Mouse (Mus musculus): ENCODE measurements around the gene Yaf2. TPM values are rescaled to one million over a fixed set of nuclear protein-coding genes. Genes with fewer than 3 reads are reported as not detected.
A peak's percentile ranks its signal among the peaks of the same experiment; 100 is the strongest.

The Yaf2 gene
- polyA plus RNA-seq, 2 experiments, result 14.3 to 23.1 TPM

DNA sequence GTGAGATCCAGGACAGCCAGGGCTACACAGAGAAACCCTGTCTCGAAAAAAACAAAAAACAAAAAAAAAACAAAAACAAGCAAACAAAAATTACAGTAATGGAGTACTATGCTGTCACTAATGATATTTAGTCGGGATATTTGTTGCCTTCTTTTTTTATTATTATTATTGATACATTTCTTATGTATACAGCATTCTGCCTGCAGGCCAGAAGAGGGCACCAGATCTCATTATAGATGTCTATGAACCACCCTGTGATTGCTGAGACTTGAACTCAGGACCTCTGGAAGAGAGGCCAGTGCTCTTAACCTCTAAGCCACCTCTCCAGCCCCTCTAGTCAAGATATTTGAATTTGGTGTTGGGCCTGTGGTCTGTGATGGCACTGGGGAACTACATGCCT is 35.1 kb upstream of the Yaf2 start:
- TF ChIP-seq EP300 (IDR thresholded peaks at IDR 0.05; ENCODE audit: low read depth), result no peak
- peak; percentile 47 for TF ChIP-seq CTCF (IDR thresholded peaks at IDR 0.05; ENCODE audit: low read depth)
- no peaks in the 10 kb centered on the region for H3K27me3 ChIP-seq (ENCODE audit: control insufficient read depth, insufficient read depth, low read length)
- peaks cover 15 to 24% of the 10 kb centered on the region in 2 experiments for H3K4me1 ChIP-seq (replicated peaks; ENCODE audit: control insufficient read depth in 2 of 2, insufficient read depth in 2 of 2, low read length in 1 of 2)
- peak overlapping the region; percentile 0; the same call in 1 of the 2 replicates for H3K27ac ChIP-seq
- H3K4me2 ChIP-seq (ENCODE audit: low read depth), result no peak overlapping the region
- no peaks in the 10 kb centered on the region for H3K9me3 ChIP-seq (ENCODE audit: control insufficient read depth, low read length)
- WGBS (ENCODE audit: insufficient replicate concordance), result 66% methylated on average over 2 of the region's 2 CpGs
- no peak overlapping the region for H3K4me3 ChIP-seq (ENCODE audit: insufficient read depth in 1 of 2, low read depth in 2 of 2, low read length in 2 of 2)
- ATAC-seq (ENCODE audit: insufficient read depth), result peak; percentile 16; the same call in 1 of the 2 replicates
- DNase-seq (ENCODE audit: low read depth in 3 of 3, low spot score in 3 of 3), result no peak
- H3K9ac ChIP-seq (replicated peaks), result no peak overlapping the region
- no peaks in the 10 kb centered on the region for H3K36me3 ChIP-seq (replicated peaks; ENCODE audit: control insufficient read depth, insufficient read depth, low read depth)

DNA sequence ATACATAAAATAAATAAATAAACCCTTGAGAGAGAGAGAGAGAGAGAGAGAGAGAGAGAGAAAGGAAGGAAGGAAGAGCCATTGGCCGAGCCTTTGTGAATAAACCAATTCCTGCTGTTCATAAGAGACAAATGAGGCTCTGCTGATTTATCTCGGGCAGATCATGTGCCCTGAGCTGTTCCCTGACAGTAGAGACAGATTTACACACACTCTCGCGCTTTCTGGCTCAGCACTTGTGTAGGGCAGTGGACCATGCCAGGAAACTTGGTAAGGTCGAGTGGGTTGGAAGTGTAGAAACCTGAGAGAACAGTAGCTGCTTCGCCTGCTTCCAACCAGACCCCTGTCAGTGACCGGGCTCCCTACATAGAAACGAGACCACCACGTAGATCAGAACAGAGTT is 31.8 kb upstream of the Yaf2 start:
- Histone ChIP-seq H3K4me2 (ENCODE audit: low read depth) (no peak overlapping the region), H3K9ac (replicated peaks) (no peak overlapping the region), H3K36me3 (replicated peaks; ENCODE audit: control insufficient read depth, insufficient read depth, low read depth) (no peaks in the 10 kb centered on the region), H3K27me3 (ENCODE audit: control insufficient read depth, insufficient read depth, low read length) (no peaks in the 10 kb centered on the region), H3K9me3 (ENCODE audit: control insufficient read depth, low read length) (no peaks in the 10 kb centered on the region), H3K4me3 (ENCODE audit: insufficient read depth in 1 of 2, low read depth in 2 of 2, low read length in 2 of 2) (no peak overlapping the region), H3K4me1 (replicated peaks; ENCODE audit: control insufficient read depth in 2 of 2, insufficient read depth in 2 of 2, low read length in 1 of 2) (peaks cover 8 to 13% of the 10 kb centered on the region in 2 experiments), H3K27ac (no peak overlapping the region)
- ATAC-seq (ENCODE audit: insufficient read depth) (no peak), DNase-seq (ENCODE audit: low read depth in 3 of 3, low spot score in 3 of 3) (no peak)
- 45% methylated on average over 9 of the region's 9 CpGs for WGBS (ENCODE audit: insufficient replicate concordance)
- TF ChIP-seq EP300 (IDR thresholded peaks at IDR 0.05; ENCODE audit: low read depth) (no peak), CTCF (IDR thresholded peaks at IDR 0.05; ENCODE audit: low read depth) (no peak)

DNA sequence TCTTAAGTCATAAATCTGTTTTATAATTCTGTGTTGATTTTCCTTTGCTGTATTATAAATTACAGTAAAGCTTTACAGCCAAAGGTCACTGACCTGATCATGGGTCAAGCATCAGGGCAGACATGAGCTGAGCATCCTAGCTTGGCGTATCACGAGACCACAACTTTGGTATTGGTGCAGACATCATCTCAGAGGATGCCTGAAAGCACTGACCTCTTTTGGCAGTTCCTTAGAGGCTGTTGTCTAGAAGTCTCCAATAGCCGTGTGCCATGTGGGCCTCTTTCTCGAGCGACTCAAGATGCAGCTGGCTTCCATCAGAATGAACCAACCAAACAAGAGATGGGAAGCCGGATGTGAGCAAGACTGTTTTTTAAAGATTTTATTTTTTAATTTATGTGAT is 28.8 kb upstream of the Yaf2 start:
- WGBS (ENCODE audit: insufficient replicate concordance), result 71% methylated on average over 6 of the region's 6 CpGs
- no peak overlapping the region for H3K27ac ChIP-seq
- no peak overlapping the region for H3K9ac ChIP-seq (replicated peaks)
- H3K27me3 ChIP-seq (ENCODE audit: control insufficient read depth, insufficient read depth, low read length), result no peaks in the 10 kb centered on the region
- H3K4me3 ChIP-seq (ENCODE audit: insufficient read depth in 1 of 2, low read depth in 2 of 2, low read length in 2 of 2), result no peak overlapping the region
- H3K36me3 ChIP-seq (replicated peaks; ENCODE audit: control insufficient read depth, insufficient read depth, low read depth), result no peaks in the 10 kb centered on the region
- no peaks in the 10 kb centered on the region for H3K9me3 ChIP-seq (ENCODE audit: control insufficient read depth, low read length)
- DNase-seq (ENCODE audit: low read depth in 3 of 3, low spot score in 3 of 3) (no peak), ATAC-seq (ENCODE audit: insufficient read depth) (no peak)
- H3K4me2 ChIP-seq (ENCODE audit: low read depth), result no peak overlapping the region
- no peaks in the 10 kb centered on the region for H3K4me1 ChIP-seq (replicated peaks; ENCODE audit: control insufficient read depth in 2 of 2, insufficient read depth in 2 of 2, low read length in 1 of 2)
- TF ChIP-seq EP300 (IDR thresholded peaks at IDR 0.05; ENCODE audit: low read depth), result no peak
- no peak for TF ChIP-seq CTCF (IDR thresholded peaks at IDR 0.05; ENCODE audit: low read depth)

DNA sequence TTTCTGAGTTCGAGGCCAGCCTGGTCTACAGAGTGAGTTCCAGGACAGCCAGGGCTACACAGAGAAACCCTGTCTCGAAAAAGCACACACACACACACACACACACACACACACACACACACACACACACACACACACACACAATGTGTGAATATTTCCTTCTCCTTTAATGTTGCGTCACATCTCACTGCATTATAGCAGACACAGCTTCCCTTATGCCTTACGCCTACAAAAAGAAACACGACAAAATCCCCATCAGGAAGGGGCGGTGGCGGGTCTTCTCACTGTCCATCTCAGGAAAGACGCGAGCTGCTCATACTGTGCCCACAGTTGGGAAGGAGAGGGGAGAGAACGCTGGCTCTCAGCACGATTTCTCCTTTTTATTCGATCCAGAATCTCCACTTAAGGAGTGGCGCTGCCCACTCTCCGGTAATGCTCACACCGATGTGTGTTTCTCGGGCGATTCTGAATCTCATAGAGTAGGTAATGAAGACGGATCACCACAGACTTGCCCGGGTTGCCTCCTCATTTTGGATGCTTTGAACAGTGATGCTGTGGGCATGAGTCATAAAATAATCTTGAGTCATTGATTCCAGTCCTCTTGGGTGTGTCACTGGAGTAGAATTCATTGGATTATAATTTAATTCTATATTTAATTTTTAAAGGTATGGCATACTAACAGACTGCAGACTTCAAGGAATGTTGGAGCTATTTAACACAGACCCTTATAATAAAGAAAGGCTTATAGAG is 21.8 kb upstream of the Yaf2 start:
- ATAC-seq (ENCODE audit: insufficient read depth) (no peak), DNase-seq (ENCODE audit: low read depth in 3 of 3, low spot score in 3 of 3) (no peak)
- Histone ChIP-seq H3K4me2 (ENCODE audit: low read depth) (no peak overlapping the region), H3K4me1 (replicated peaks; ENCODE audit: control insufficient read depth in 2 of 2, insufficient read depth in 2 of 2, low read length in 1 of 2) (no peaks in the 10 kb centered on the region), H3K36me3 (replicated peaks; ENCODE audit: control insufficient read depth, insufficient read depth, low read depth) (no peaks in the 10 kb centered on the region), H3K27ac (no peak overlapping the region), H3K4me3 (ENCODE audit: insufficient read depth in 1 of 2, low read depth in 2 of 2, low read length in 2 of 2) (no peak overlapping the region), H3K9me3 (ENCODE audit: control insufficient read depth, low read length) (no peaks in the 10 kb centered on the region), H3K9ac (replicated peaks) (no peak overlapping the region), H3K27me3 (ENCODE audit: control insufficient read depth, insufficient read depth, low read length) (no peaks in the 10 kb centered on the region)
- TF ChIP-seq EP300 (IDR thresholded peaks at IDR 0.05; ENCODE audit: low read depth), result no peak
- WGBS (ENCODE audit: insufficient replicate concordance), result 77% methylated on average over 18 of the region's 19 CpGs

DNA sequence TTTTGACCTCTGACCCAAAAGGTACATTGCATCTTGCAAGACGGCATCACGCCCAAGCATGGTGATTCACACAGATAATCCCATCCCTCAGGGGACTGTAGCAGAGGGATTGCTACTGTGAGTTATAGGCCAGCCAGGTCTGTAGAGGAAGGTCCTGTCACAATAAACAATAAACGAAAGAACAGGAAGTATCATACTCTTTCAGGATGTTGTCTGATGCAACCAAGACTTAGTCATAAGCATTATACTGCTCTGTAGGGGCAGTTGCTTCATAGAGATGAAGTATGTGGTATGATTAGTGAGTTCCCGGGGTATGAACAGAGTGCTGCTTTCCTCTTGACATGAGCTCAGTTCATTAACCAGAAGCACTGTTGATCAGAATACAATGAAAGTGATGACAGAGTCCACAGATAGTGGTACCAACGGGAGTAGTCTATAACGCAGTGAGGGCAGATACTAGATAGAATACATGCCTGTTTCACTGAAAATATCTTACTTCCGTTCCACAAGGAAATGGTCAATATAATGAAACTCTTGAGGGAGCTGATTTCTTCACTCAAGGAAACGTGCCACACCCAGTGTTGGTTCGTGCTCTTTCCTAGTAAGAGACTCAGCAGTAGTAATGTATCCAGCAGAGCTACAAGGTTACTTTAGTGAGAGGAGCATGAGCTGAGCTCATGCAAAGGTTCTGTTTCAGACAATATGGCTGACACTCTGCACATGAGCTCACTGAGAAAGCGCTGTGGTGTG is 4.1 kb upstream of the Yaf2 start:
- DNase-seq (ENCODE audit: low read depth in 3 of 3, low spot score in 3 of 3) (no peak), ATAC-seq (ENCODE audit: insufficient read depth) (no peak)
- H3K4me2 ChIP-seq (ENCODE audit: low read depth), result no peak overlapping the region
- H3K9ac ChIP-seq (replicated peaks), result no peak overlapping the region
- H3K27me3 ChIP-seq (ENCODE audit: control insufficient read depth, insufficient read depth, low read length), result no peaks in the 10 kb centered on the region; the same call in 1 of the 2 replicates
- H3K36me3 ChIP-seq (replicated peaks; ENCODE audit: control insufficient read depth, insufficient read depth, low read depth), result no peaks in the 10 kb centered on the region
- H3K4me3 ChIP-seq (ENCODE audit: insufficient read depth in 1 of 2, low read depth in 2 of 2, low read length in 2 of 2), result no peak overlapping the region
- no peak overlapping the region for H3K27ac ChIP-seq
- H3K4me1 ChIP-seq (replicated peaks; ENCODE audit: control insufficient read depth in 2 of 2, insufficient read depth in 2 of 2, low read length in 1 of 2), result peaks cover 0 to 2% of the 10 kb centered on the region in 2 experiments; a peak in 2 of 4 replicates
- TF ChIP-seq EP300 (IDR thresholded peaks at IDR 0.05; ENCODE audit: low read depth), result no peak
- TF ChIP-seq CTCF (IDR thresholded peaks at IDR 0.05; ENCODE audit: low read depth), result no peak
- H3K9me3 ChIP-seq (ENCODE audit: control insufficient read depth, low read length), result no peaks in the 10 kb centered on the region
- WGBS (ENCODE audit: insufficient replicate concordance), result 56% methylated on average over 10 of the region's 10 CpGs

Data from liver, embryonic 14.5 days (tissue).